Mouse (Mus musculus) liver, postnatal 0 days (tissue): ENCODE measurements around the gene Srl.

Source experiments
- CTCF ChIP-seq: sonication (generic); IDR thresholded peaks from 2 replicates; pipeline ENCODE4 v1.5.1; 2016; ENCODE audit warnings: antibody characterized with exemption, low read depth
- EP300 ChIP-seq: IDR thresholded peaks from 2 replicates; pipeline ENCODE4 v1.6.1; 2016; ENCODE audit warnings: antibody characterized with exemption, low read depth, mild to moderate bottlenecking

GRCm38 (mm10) chr16:4522879-4523278, 18.7 kb downstream of the Srl start:
- TF ChIP-seq EP300 (no peak), CTCF (no peak)
